8 mouse cellular contexts compared by ENCODE assay signal in genomic region chr2:43722446-43723103, GRCm38 (mm10). TPM values are rescaled to one million over a fixed set of nuclear protein-coding genes. Genes with fewer than 3 reads are reported as not detected.
DNase-seq lines count a peak whose midpoint lies in the region; ATAC-seq and TF ChIP-seq lines count a peak whose summit lies in the region.

No protein-coding gene starts in this region.

- no peaks in the 10 kb centered on the region for H3K36me3 ChIP-seq in G1E (replicated peaks)
- H3K36me3 ChIP-seq in forebrain, embryonic 15.5 days: no peaks in the 10 kb centered on the region
- H3K36me3 ChIP-seq in neural tube, embryonic 14.5 days (ENCODE audit: control insufficient read depth, insufficient read depth, low read length): no peaks in the 10 kb centered on the region

- peaks cover 4% of the 10 kb centered on the region; the same call in 1 of the 2 replicates for H3K27me3 ChIP-seq in G1E (ENCODE audit: insufficient read depth, low read length)
- H3K27me3 ChIP-seq in forebrain, embryonic 15.5 days: no peaks in the 10 kb centered on the region
- no peaks in the 10 kb centered on the region for H3K27me3 ChIP-seq in neural tube, embryonic 14.5 days (ENCODE audit: control insufficient read depth, insufficient read depth, low read length)

- peak; percentile 49 for TF ChIP-seq CTCF in G1E (IDR thresholded peaks at IDR 0.05; ENCODE audit: low read depth, low read length)
- peak; percentile 94 for TF ChIP-seq CTCF in layer of hippocampus, adult 2 months (conservative IDR thresholded peaks at IDR 0.05)

- H3K4me1 ChIP-seq in G1E (ENCODE audit: insufficient read depth, low read depth, low read length): peaks cover 16% of the 10 kb centered on the region
- peaks cover 6% of the 10 kb centered on the region for H3K4me1 ChIP-seq in forebrain, embryonic 15.5 days
- H3K4me1 ChIP-seq in neural tube, embryonic 14.5 days (ENCODE audit: control insufficient read depth, insufficient read depth, low read length): peaks cover 5% of the 10 kb centered on the region; the same call in 1 of the 2 replicates

- ATAC-seq in G1E (ENCODE audit: extremely low read depth, insufficient number of reproducible peaks, low FRiP score, poor library complexity, severe bottlenecking): no peak
- ATAC-seq in cerebellum, adult (ENCODE audit: insufficient number of reproducible peaks, low FRiP score, low TSS enrichment): peak; percentile 60
- peak; percentile 93 for ATAC-seq in forebrain, embryonic 15.5 days (replicated peaks)
- peak; percentile 77 to 79 for ATAC-seq in hematopoietic stem cell, adult 5-6 weeks (replicated peaks in 1 of 2; ENCODE audit: insufficient read depth in 1 of 2, low FRiP score in 2 of 2, low TSS enrichment in 1 of 2, low read depth in 1 of 2, poor library complexity in 2 of 2, severe bottlenecking in 2 of 2)
- peak; percentile 95 for ATAC-seq in neural tube, embryonic 14.5 days (ENCODE audit: low read depth)

- peak overlapping the region; percentile 40 for H3K4me2 ChIP-seq in forebrain, embryonic 15.5 days (replicated peaks)
- peak overlapping the region; percentile 43 for H3K4me2 ChIP-seq in neural tube, embryonic 14.5 days (ENCODE audit: low read depth, low read length)

- H3K9ac ChIP-seq in forebrain, embryonic 15.5 days (replicated peaks): no peak overlapping the region; the same call in 1 of the 2 replicates
- 0 out of 2 replicates have a peak overlapping the region, but pooled peaks have one; percentile 28 for H3K9ac ChIP-seq in neural tube, embryonic 14.5 days (replicated peaks; ENCODE audit: low read depth, low read length)

- no peak overlapping the region for H3K4me3 ChIP-seq in G1E (ENCODE audit: low read depth, low read length)
- peak overlapping the region; percentile 23; the same call in 1 of the 2 replicates for H3K4me3 ChIP-seq in forebrain, embryonic 15.5 days
- peak overlapping the region; percentile 36; the same call in 1 of the 2 replicates for H3K4me3 ChIP-seq in layer of hippocampus, adult 2 months
- H3K4me3 ChIP-seq in neural tube, embryonic 14.5 days (ENCODE audit: low read depth, low read length): peak overlapping the region; percentile 23

- H3K27ac ChIP-seq in forebrain, embryonic 15.5 days (replicated peaks): no peak overlapping the region
- no peak overlapping the region for H3K27ac ChIP-seq in layer of hippocampus, adult 2 months
- no peak overlapping the region for H3K27ac ChIP-seq in neural tube, embryonic 14.5 days (ENCODE audit: low read depth, low read length)

- H3K9me3 ChIP-seq in G1E (replicated peaks): no peaks in the 10 kb centered on the region
- H3K9me3 ChIP-seq in forebrain, embryonic 15.5 days: no peaks in the 10 kb centered on the region
- no peaks in the 10 kb centered on the region for H3K9me3 ChIP-seq in neural tube, embryonic 14.5 days (ENCODE audit: control insufficient read depth, low read length)

- 20% methylated on average over 14 of the region's 14 CpGs for WGBS in forebrain, embryonic 15.5 days
- 20% methylated on average over 14 of the region's 14 CpGs for WGBS in neural tube, embryonic 14.5 days

- DNase-seq in G1E (ENCODE audit: low spot score): peak; percentile 21
- peak; percentile 58 to 68 for DNase-seq in layer of hippocampus, adult 2 months (ENCODE audit: low spot score in 2 of 2)
- DNase-seq in lung, adult 18-20 months: peak; percentile 31 to 34
- peak; percentile 27 to 59 for DNase-seq in thymus, postnatal 10 days (ENCODE audit: low spot score in 2 of 2)

RNA-seq across cellular contexts. Expression of gene Arhgap15, which starts 26.0 kb away (rescaled TPM):
- total RNA-seq in G1E (2014; fragmentation: Nextera tagmentation) (47.4 and 56.4 TPM in 2 replicates), G1E (2017) (38.3 and 39.8 TPM in 2 replicates)
- 0.89 and 0.95 TPM in 2 replicates for polyA plus RNA-seq in G1E (2012)
- 0.61 and 0.87 TPM in 2 replicates for polyA plus RNA-seq in forebrain, embryonic 15.5 days (2015; fragmentation: Nextera tagmentation; extraction: Ambion mirVana)
- total RNA-seq in hematopoietic stem cell, adult 5-6 weeks (2017): 148 and 169 TPM in 2 replicates
- total RNA-seq in layer of hippocampus, adult 2 months (2021): 1 to 10 TPM; 9.4 to 9.5 TPM
- 3.1 and 3.8 TPM in 2 replicates for polyA plus RNA-seq in neural tube, embryonic 14.5 days (2014; fragmentation: Nextera tagmentation; extraction: Ambion mirVana)
